In genomic region chr8:72534888-72535287, GRCm38 (mm10) we compare ENCODE assay signal across 25 mouse cellular contexts. TPM values are rescaled to one million over a fixed set of nuclear protein-coding genes. Genes with fewer than 3 reads are reported as not detected.
DNase-seq lines count a peak whose midpoint lies in the region; ATAC-seq and TF ChIP-seq lines count a peak whose summit lies in the region.
"Had no signal": no experiment of that assay in that cellular context is flagged by ENCODE, and none has a peak within 500 bp of the region (broad histone marks: within the 10 kb centered on the region; RNA-seq: fewer than 3 reads in every experiment).

No protein-coding gene starts in this region.

- no peak overlapping the region for H3K4me2 ChIP-seq in liver, postnatal 0 days (ENCODE audit: low read depth, low read length)
- H3K4me2 ChIP-seq in liver, embryonic 11.5 days: no peak overlapping the region
- H3K4me2 ChIP-seq: embryonic facial prominence, embryonic 13.5 days; forebrain, embryonic 12.5 days; forebrain, embryonic 15.5 days; heart, embryonic 11.5 days; hindbrain, embryonic 13.5 days; intestine, embryonic 15.5 days had no signal

- TF ChIP-seq CTCF in liver, postnatal 0 days (IDR thresholded peaks at IDR 0.05; ENCODE audit: low read depth): no peak

- DNase-seq in adrenal gland, postnatal 14 days: peak; percentile 27
- DNase-seq in adrenal gland, adult 8-10 months: no peak
- DNase-seq in liver, postnatal 0 days: no peak
- DNase-seq in liver, embryonic 11.5 days (ENCODE audit: low spot score): no peak
- DNase-seq in 3T3-L1 (ENCODE audit: low read depth, low spot score): peak; percentile 55
- no peak for DNase-seq in spleen, postnatal 4 days (ENCODE audit: low spot score in 2 of 2)
- no peak for DNase-seq in spleen, postnatal 14 days (ENCODE audit: low spot score in 2 of 2)
- DNase-seq: cerebellum, adult 11 months; cerebellum, adult 2 months; cerebellum, adult 9-11 months; cerebellum, postnatal 36 days; embryo, embryonic 11 days; gastrocnemius, postnatal 10 days; heart, adult 11 months had no signal

- no peaks in the 10 kb centered on the region for H3K36me3 ChIP-seq in liver, postnatal 0 days (replicated peaks; ENCODE audit: insufficient read depth, low read length)
- H3K36me3 ChIP-seq in liver, embryonic 11.5 days (ENCODE audit: control insufficient read depth, insufficient read depth, low read length): no peaks in the 10 kb centered on the region; the same call in 1 of the 2 replicates
- H3K36me3 ChIP-seq: embryonic facial prominence, embryonic 13.5 days; forebrain, embryonic 12.5 days; forebrain, embryonic 15.5 days; hindbrain, embryonic 13.5 days; intestine, embryonic 15.5 days had no signal

- H3K9me3 ChIP-seq in liver, postnatal 0 days (ENCODE audit: low read length): no peaks in the 10 kb centered on the region
- H3K9me3 ChIP-seq in liver, embryonic 11.5 days (ENCODE audit: control insufficient read depth, low read length): no peaks in the 10 kb centered on the region
- H3K9me3 ChIP-seq: embryonic facial prominence, embryonic 10.5 days; embryonic facial prominence, embryonic 13.5 days; forebrain, embryonic 12.5 days; forebrain, embryonic 15.5 days; hindbrain, embryonic 10.5 days; hindbrain, embryonic 13.5 days; intestine, embryonic 15.5 days had no signal

- H3K4me1 ChIP-seq in liver, postnatal 0 days (ENCODE audit: insufficient read depth): peaks cover 3% of the 10 kb centered on the region; the same call in 1 of the 2 replicates
- H3K4me1 ChIP-seq in liver, embryonic 11.5 days (replicated peaks; ENCODE audit: control insufficient read depth, insufficient read depth, low read length): 0 out of 2 replicates have a peak, but pooled peaks cover 2% of the 10 kb centered on the region
- H3K4me1 ChIP-seq: embryonic facial prominence, embryonic 10.5 days; forebrain, embryonic 12.5 days; hindbrain, embryonic 10.5 days; hindbrain, embryonic 13.5 days; intestine, embryonic 15.5 days had no signal

- WGBS in liver, postnatal 0 days (ENCODE audit: insufficient replicate concordance): 72% methylated on average over 3 of the region's 3 CpGs
- WGBS in liver, embryonic 11.5 days: 88% methylated on average over 3 of the region's 3 CpGs

- TF ChIP-seq EP300 in liver, postnatal 0 days (IDR thresholded peaks at IDR 0.05; ENCODE audit: low read depth): no peak

- no peaks in the 10 kb centered on the region for H3K27me3 ChIP-seq in liver, postnatal 0 days (ENCODE audit: insufficient read depth, low read length)
- H3K27me3 ChIP-seq in liver, embryonic 11.5 days (replicated peaks; ENCODE audit: control insufficient read depth, insufficient read depth, low read length): no peaks in the 10 kb centered on the region
- H3K27me3 ChIP-seq: embryonic facial prominence, embryonic 13.5 days; forebrain, embryonic 12.5 days; forebrain, embryonic 15.5 days; hindbrain, embryonic 13.5 days; intestine, embryonic 15.5 days; Patski had no signal

- no peak overlapping the region for H3K27ac ChIP-seq in liver, postnatal 0 days (ENCODE audit: low read depth)
- no peak overlapping the region for H3K27ac ChIP-seq in liver, embryonic 11.5 days (ENCODE audit: low read depth, low read length)
- H3K27ac ChIP-seq: embryonic facial prominence, embryonic 10.5 days; embryonic facial prominence, embryonic 13.5 days; forebrain, embryonic 12.5 days; forebrain, embryonic 15.5 days; hindbrain, embryonic 10.5 days; hindbrain, embryonic 13.5 days; intestine, embryonic 15.5 days had no signal

- H3K4me3 ChIP-seq in liver, postnatal 0 days (ENCODE audit: low read depth, low read length): no peak overlapping the region
- no peak overlapping the region for H3K4me3 ChIP-seq in liver, embryonic 11.5 days (ENCODE audit: low read depth, low read length)
- H3K4me3 ChIP-seq: embryonic facial prominence, embryonic 10.5 days; embryonic facial prominence, embryonic 13.5 days; erythroblast, embryonic 14.5 days; forebrain, embryonic 12.5 days; forebrain, embryonic 15.5 days; hindbrain, embryonic 10.5 days; hindbrain, embryonic 13.5 days; intestine, embryonic 15.5 days had no signal

- ATAC-seq in liver, postnatal 0 days: peak; percentile 33; the same call in 1 of the 2 replicates
- no peak for ATAC-seq in liver, embryonic 11.5 days (replicated peaks; ENCODE audit: low FRiP score)
- ATAC-seq: forebrain, embryonic 15.5 days; hindbrain, embryonic 16.5 days; intestine, embryonic 15.5 days; Patski had no signal

- no peak overlapping the region for H3K9ac ChIP-seq in liver, postnatal 0 days (replicated peaks)
- no peak overlapping the region for H3K9ac ChIP-seq in liver, embryonic 11.5 days (ENCODE audit: low read depth, low read length)
- H3K9ac ChIP-seq: embryonic facial prominence, embryonic 13.5 days; forebrain, embryonic 12.5 days; forebrain, embryonic 15.5 days; hindbrain, embryonic 13.5 days; intestine, embryonic 15.5 days had no signal

RNA-seq across cellular contexts. Expression of gene Med26, which starts 13.2 kb away (rescaled TPM):
- total RNA-seq in adrenal gland, postnatal 14 days (2021): 9.5 and 10.0 TPM in 2 replicates
- 1 to 10 TPM; 8.4 to 9.7 (median 9.2) TPM for total RNA-seq in adrenal gland, adult 8-10 months (2022)
- polyA plus RNA-seq in liver, postnatal 0 days (2015; fragmentation: Nextera tagmentation; extraction: Ambion mirVana): 4.9 TPM in 2 replicates
- polyA plus RNA-seq in liver, embryonic 11.5 days (2014; fragmentation: Nextera tagmentation; extraction: Ambion mirVana): 16.4 and 17.7 TPM in 2 replicates

RNA-seq across cellular contexts. Expression of gene Smim7, which starts 36.0 kb away (rescaled TPM):
- 79.7 and 95.5 TPM in 2 replicates for total RNA-seq in adrenal gland, postnatal 14 days (2021)
- total RNA-seq in adrenal gland, adult 8-10 months (2022): 100 to 1,000 TPM; 129 to 150 (median 136) TPM
- 56.1 and 59.3 TPM in 2 replicates for polyA plus RNA-seq in liver, postnatal 0 days (2015; fragmentation: Nextera tagmentation; extraction: Ambion mirVana)
- polyA plus RNA-seq in liver, embryonic 11.5 days (2014; fragmentation: Nextera tagmentation; extraction: Ambion mirVana): 77.9 and 78.0 TPM in 2 replicates

RNA-seq across cellular contexts. Expression of gene Tmem38a, which starts 37.0 kb away (rescaled TPM):
- total RNA-seq in adrenal gland, postnatal 14 days (2021): 9.3 and 10.5 TPM in 2 replicates
- 10 to 100 TPM in 2 of 4 experiments, 1 to 10 TPM in 2; 8.6 to 12.5 (median 9.9) TPM for total RNA-seq in adrenal gland, adult 8-10 months (2022)
- polyA plus RNA-seq in liver, postnatal 0 days (2015; fragmentation: Nextera tagmentation; extraction: Ambion mirVana): 2.3 and 5.8 TPM in 2 replicates
- polyA plus RNA-seq in liver, embryonic 11.5 days (2014; fragmentation: Nextera tagmentation; extraction: Ambion mirVana): 4.4 and 4.6 TPM in 2 replicates

RNA-seq across cellular contexts. Expression of gene Slc35e1, which starts 42.5 kb away (rescaled TPM):
- 33.6 and 34.9 TPM in 2 replicates for total RNA-seq in adrenal gland, postnatal 14 days (2021)
- 10 to 100 TPM; 31.1 to 40.8 (median 35.2) TPM for total RNA-seq in adrenal gland, adult 8-10 months (2022)
- polyA plus RNA-seq in liver, postnatal 0 days (2015; fragmentation: Nextera tagmentation; extraction: Ambion mirVana): 5.8 and 6.0 TPM in 2 replicates
- 16.8 and 18.1 TPM in 2 replicates for polyA plus RNA-seq in liver, embryonic 11.5 days (2014; fragmentation: Nextera tagmentation; extraction: Ambion mirVana)

RNA-seq across cellular contexts. Expression of gene Cherp, which starts 59.9 kb away (rescaled TPM):
- total RNA-seq in adrenal gland, postnatal 14 days (2021): 49.6 and 68.5 TPM in 2 replicates
- total RNA-seq in adrenal gland, adult 8-10 months (2022): 10 to 100 TPM; 54.8 to 84.1 (median 67.7) TPM
- polyA plus RNA-seq in liver, postnatal 0 days (2015; fragmentation: Nextera tagmentation; extraction: Ambion mirVana): 9.2 and 11.2 TPM in 2 replicates
- polyA plus RNA-seq in liver, embryonic 11.5 days (2014; fragmentation: Nextera tagmentation; extraction: Ambion mirVana): 90.1 and 92.8 TPM in 2 replicates

Comparison
In these comparisons a context has a peak if more than half of its experiments do, and no peak if none do; other contexts are left out.
1. DNase-seq: peak in adrenal gland, postnatal 14 days (single experiment) and 3T3-L1 (single experiment); none in adrenal gland, adult 8-10 months (single experiment), liver, postnatal 0 days (single experiment), liver, embryonic 11.5 days (single experiment), spleen, postnatal 4 days (0 of 2) and spleen, postnatal 14 days (0 of 2).